Mouse (Mus musculus): ENCODE results near the gene Lrpap1.

DNA sequence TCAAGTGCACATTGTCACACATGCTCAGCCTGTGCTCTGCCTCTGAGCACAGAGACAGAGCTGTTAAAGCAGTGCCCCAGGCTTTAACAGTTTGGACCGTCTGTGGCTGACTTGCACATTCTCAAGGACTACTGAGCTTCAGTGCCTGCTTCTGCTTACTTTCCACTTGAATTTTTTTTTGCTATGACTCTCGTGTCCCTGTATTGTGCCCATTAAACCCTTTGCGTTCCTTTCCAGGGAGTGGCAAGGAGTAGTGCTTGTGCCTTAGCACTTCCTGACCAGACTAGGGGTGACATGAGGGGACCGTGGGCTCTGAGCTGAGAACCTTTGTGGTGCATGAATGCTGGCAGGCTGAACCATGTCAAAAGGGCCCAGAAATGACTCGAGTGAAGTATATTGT is 30.3 kb upstream of the Lrpap1 start:
- no peak for TF ChIP-seq POLR2A (IDR thresholded peaks at IDR 0.05; ENCODE audit: borderline replicate concordance, insufficient read depth, low read length)
- no peak for TF ChIP-seq CTCF (IDR thresholded peaks at IDR 0.05; ENCODE audit: borderline replicate concordance, insufficient read depth, low read depth, low read length)
